Mouse (Mus musculus): ENCODE results near the gene Gnpnat1. TPM values are rescaled to one million over a fixed set of nuclear protein-coding genes. Genes with fewer than 3 reads are reported as not detected.

Gnpnat1 gene
- total RNA-seq, 4 experiments from 2014 or later, result 11.5 to 13.3 (median 12.3) TPM

DNA sequence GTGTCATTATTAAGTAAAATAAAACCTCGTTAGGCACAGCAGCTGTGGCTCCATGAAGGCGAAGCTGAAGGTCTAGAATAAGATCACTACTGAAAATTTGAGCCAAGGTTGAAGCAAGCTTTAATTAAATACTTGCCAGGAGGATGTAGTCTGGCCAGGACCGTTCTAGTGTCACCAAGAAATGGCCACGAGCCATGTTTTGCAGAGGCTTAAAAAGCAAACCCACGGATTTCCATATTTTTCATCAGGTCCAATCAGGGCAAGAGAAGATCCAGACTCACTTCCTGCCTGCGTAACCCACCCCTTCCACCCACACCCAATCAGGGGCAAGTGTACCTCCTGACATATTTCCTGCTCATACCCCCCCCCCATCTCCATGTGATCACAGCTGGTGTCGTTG lies 1.1 kb downstream of the Gnpnat1 start:
- DNase-seq (ENCODE audit: low spot score), result no peak

DNA sequence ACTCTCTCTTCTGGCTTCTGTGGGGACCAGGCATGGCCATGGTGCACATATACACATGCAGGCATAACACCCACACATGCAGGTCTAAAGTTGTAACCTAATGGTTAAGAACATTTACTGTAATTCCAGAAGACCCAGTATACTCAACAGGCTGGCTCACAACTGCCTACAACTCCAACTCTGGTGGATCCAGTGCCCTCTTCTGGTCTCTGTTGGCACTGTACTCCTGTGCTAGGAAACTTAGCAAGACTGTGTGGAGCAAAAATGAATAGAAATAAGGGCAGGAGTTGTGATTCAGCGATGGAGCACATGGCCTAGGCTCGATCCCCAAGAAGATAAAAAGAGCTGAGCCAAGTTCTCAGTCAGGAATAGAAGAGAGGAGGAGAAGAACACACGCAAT lies 4.9 kb downstream of the Gnpnat1 start:
- no peak for DNase-seq (ENCODE audit: low spot score)

DNA sequence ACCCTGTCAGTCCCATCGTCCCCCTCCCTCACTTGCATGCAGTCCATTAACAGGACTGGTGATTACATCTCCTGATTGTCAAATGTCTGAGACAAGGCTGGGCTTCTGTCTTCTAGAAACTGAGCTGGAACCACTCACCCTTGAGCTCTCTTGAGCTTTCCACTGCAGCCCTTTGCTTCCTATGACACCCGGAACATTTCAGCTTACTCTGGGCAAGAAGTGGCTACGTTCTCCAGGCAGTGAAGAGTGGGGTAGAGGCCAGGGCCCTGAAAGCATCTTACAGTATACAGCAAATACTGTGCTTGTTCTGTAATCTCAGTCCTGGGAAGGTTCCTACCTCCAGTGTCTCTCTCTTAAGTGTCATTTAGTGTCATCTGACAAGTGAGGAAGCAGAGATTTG lies 15.5 kb downstream of the Gnpnat1 start:
- DNase-seq (ENCODE audit: low spot score), result no peak

DNA sequence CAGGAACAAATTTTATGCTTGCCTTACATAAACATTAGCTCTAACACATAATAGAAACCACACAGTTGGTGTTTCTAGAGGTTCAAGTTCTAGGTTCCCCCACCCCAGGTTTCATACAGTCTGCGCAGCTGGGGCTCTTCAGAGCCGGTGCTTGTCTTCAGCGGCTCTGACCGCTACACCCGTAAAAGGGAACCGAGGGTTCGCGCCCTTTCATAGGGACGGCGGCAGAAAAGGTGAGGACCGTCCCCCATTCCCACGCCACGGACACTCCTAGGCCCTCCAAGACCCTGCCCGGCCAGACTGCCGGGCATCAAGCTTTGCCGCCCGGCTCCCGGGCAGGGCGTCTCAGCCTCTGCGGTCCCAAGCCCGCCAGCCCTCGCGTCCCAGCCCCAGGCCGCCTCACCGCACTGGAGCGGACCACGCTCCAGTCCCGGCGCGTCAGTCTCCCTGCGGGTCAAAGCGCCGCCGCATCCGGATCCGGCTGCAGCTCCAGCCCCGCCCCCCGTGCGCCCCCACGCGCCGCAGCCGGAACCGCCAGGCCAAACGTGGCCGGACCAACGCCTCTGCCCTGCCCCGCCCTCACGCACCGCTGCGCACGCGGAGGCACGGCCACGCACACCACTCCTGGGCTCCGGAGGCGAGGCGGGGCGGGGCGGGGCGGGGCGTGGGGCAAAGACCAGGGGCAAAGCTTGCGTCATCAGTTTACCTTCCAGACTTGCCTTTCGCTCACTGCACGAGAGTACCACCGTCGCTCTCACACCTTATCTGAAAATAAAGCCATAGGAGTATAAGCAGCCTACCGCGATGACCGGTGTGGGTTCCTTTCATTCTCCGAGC lies 16.1 kb downstream of the Gnpnat1 start:
- peak; percentile 79 for DNase-seq (ENCODE audit: low spot score)

GRCm38 (mm10) chr14:45387480-45387879 lies 17.2 kb downstream of the Gnpnat1 start:
- DNase-seq (ENCODE audit: low spot score), result no peak

GRCm38 (mm10) chr14:45385596-45385995 lies 19.1 kb downstream of the Gnpnat1 start:
- DNase-seq (ENCODE audit: low spot score), result no peak

- DNase-seq (ENCODE audit: low spot score), result no peak
Observed at GRCm38 (mm10) chr14:45382912-45383311, 21.8 kb downstream of the Gnpnat1 start.

- no peak for DNase-seq (ENCODE audit: low spot score)
Observed at GRCm38 (mm10) chr14:45380756-45381155, 24.0 kb downstream of the Gnpnat1 start.

DNA sequence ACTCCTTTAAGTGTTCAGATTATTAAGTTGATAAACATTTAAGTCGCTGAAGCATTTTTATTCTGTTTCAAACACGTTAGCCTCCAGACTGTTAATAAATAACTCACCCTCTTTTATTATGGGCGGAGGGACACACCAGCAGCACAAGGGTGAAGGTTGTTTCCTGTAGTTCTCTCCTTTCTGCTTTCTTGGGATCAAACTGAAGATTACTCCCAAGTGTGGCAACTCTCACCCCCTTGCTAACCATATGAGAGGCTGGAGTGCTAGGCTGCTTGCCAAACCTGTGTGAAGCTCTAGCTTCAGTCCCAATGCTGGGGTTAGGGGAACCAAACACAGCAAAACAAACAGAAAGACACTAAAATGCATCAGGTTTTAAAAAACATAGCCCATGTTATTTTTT lies 25.9 kb downstream of the Gnpnat1 start:
- no peak for DNase-seq (ENCODE audit: low spot score)

DNA sequence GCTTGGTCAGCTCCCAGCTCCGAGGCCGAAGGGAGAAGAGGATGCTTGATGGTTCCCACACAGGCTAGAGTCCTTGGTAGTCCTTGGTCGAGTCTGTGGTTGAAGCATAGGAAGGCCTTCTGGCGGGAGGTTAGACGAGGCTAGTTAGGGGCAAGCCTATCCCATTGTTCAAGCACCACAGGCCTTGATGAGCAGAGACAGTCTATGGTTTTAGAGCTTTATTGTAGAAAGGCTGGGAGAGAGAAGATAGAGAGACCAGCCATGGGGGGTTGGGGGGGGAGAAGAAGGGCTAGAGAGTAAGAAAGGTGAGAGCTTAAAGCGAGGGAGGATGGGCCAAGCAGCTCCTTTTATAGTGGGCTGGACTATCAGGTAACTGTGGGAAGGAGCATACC lies 39.5 kb downstream of the Gnpnat1 start:
- DNase-seq (ENCODE audit: low spot score), result no peak

GRCm38 (mm10) chr14:45364211-45365195 lies 40.2 kb downstream of the Gnpnat1 start:
- DNase-seq (ENCODE audit: low spot score), result peak; percentile 45

- DNase-seq (ENCODE audit: low spot score), result peak; percentile 94
Observed at GRCm38 (mm10) chr14:45350931-45351859, 53.5 kb downstream of the Gnpnat1 start, which contains the start of gene Styx. Gene Styx, plus strand, starts transcription at chr14:45351093.

DNA sequence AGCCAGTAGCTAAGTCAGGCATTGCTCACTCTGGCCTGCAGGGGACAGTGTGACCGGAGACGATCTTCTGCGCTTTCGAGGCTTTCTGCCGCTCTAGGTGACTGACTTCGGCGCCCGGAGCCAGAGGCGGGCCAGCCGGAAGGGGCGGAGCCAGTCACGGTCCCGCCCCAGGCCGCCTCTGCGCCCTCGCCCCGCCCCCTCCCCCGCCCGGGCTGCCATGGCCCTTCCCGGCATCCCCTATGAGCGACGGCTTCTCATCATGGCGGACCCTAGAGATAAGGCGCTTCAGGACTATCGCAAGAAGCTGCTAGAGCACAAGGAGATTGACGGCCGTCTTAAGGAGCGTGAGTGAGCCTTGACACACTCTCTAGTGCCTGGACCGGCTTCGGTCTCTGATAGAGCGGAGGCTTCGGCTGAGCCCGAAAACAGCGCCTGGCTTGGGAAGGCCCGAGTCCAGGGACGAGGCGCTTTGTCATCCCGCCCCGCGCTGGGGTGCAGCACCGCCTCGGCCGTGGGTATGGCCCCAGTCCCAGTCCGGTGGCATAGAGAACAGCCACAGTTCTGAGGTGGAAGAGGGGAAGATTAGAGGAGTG lies 75.0 kb downstream of the Gnpnat1 start, which contains the start of gene Psmc6:
Gene Psmc6, plus strand, starts transcription at position 200 of the 593 bp plus-strand sequence.
- peak; percentile 89 for DNase-seq (ENCODE audit: low spot score)

DNA sequence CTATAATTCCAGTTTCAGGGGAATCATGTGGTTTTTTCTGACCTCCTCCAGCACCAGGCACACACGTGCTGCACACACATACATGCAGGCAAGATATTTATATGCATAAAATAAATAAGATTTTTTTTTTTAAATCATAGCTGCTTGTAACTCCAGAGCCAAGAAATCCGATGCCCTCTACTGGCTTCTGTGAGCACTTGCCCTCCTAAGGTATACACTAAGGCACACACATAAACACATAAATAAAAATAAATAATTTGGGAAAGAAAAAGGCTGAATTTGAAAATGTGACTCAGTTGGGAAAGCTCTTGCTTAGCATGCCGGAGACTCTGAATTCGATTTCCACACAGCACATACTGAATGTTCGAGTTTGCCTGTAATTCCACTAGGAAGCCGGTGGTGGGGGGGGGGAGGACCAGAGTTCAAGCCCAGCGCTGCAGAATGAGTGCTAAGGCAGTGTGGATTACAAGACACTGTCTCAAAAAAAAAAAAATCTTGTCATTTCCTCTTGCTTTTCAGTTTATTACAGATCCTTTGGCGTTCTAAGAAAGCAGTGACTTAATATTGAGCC lies 75.6 kb downstream of the Gnpnat1 start:
- no peak for DNase-seq (ENCODE audit: low spot score)

- no peak for DNase-seq (ENCODE audit: low spot score)
Observed at GRCm38 (mm10) chr14:45328072-45328713, 76.5 kb downstream of the Gnpnat1 start.

Small RNAs within 50 kb of the gene (microRNA-seq; reads per million reads assigned to microRNA genes)
- gene Gm25353, result not detected

Other genes with a start within 250 kb of the Gnpnat1 start
- gene Gpr137c, start 185.2 kb downstream of the Gnpnat1 start, total RNA-seq (2022), result 10 to 100 TPM in 1 of 4 experiments, 1 to 10 TPM in 3; 5.8 to 10.7 (median 6.6) TPM
- 10 to 100 TPM in 3 of 4 experiments, 1 to 10 TPM in 1; 9.6 to 15.0 (median 13.0) TPM for gene Txndc16, start 184.6 kb downstream of the Gnpnat1 start, total RNA-seq (2022)
- gene Ero1l, start 86.1 kb downstream of the Gnpnat1 start, total RNA-seq (2022), result 10 to 100 TPM; 17.3 to 26.7 (median 19.2) TPM
- 100 to 1,000 TPM in 1 of 4 experiments, 10 to 100 TPM in 3; 94.8 to 106 (median 95.4) TPM for gene Psmc6, start 75.1 kb downstream of the Gnpnat1 start, total RNA-seq (2022)
- 10 to 100 TPM; 19.9 to 32.3 (median 29.2) TPM for gene Styx, start 53.8 kb downstream of the Gnpnat1 start, total RNA-seq (2022)
- 100 to 1,000 TPM; 205 to 238 (median 230) TPM for gene Fermt2, start 125.2 kb upstream of the Gnpnat1 start, total RNA-seq (2022)